Mouse (Mus musculus) cerebellum, adult 11 months (tissue): ENCODE results near the gene Scrn2.

ENCODE experiments used
- DNase-seq: peaks from one replicate; pipeline ENCODE4 v3.0.0; 2022

The Scrn2 gene

GRCm38 (mm10) chr11:97029686-97030417 lies at the start of gene Scrn2:
Gene Scrn2 (plus strand): TSS chr11:97029938.
- DNase-seq: peak; percentile 78

- DNase-seq: no peak
Observed at GRCm38 (mm10) chr11:96980021-96980420, 49.7 kb upstream of the Scrn2 start.

DNA sequence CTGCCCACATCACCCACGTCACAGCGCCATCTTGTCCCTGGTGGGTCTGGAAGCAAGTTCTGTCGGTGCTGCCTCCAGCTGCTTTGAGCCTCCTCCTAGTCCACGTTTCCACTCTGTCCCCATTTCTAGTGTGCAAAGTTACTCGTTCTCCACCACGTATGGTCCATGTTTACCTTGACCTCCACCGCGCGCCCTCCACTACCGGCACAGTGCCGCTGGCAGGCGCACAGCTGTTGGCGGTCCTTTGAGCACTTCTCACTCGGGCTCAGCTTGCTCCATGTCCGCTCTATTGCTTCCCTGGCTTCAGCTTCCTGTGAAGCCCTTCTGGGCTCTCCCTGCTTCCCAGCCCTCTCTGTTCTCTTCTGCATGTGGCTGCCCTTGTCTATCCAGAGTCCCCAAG lies 48.3 kb upstream of the Scrn2 start:
- DNase-seq: no peak

DNA sequence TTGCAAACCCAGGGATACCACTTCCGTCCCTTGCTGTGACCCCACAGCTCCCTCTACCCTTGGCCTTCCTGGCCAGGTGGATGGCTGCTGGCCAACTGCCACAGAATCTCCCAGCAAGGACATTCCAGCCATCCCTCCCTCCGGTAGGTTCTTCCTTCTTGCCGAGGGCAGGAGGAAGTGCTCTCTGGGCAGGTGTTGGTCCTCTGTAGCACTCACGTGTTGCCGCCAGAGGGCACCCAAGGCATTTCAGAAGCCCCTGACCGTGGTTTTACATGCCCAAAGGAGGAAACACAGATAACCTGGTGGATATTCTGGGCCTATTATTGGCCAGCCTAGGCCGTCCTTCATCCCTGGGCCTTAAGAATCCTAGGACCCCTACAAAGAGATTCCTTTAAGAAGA lies 47.4 kb upstream of the Scrn2 start:
- peak; percentile 84 for DNase-seq

- no peak for DNase-seq
Observed at GRCm38 (mm10) chr11:96982859-96983258, 46.9 kb upstream of the Scrn2 start, which contains the start of gene Sp2. Gene Sp2 (minus strand): TSS chr11:96982959.

DNA sequence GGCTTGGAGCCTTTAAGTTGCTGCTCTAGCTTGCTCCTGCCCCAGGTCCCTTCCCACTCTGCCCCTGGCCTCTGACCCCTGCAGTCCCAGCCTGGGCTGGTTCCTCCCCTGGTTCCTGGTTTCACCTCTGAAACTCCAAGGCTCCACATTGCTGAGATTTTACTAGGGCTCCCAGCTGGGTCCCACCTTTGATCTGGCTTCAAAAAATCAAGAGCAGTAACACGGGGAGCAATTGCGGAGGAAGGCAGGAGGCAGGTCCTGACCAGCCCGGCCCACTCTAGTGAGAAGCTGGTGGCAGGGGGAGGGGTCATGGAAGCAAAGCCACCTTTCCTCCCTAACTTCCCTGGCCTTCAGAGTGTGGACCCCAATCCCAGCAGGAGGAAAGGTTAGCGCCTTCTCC lies 44.8 kb upstream of the Scrn2 start:
- DNase-seq: no peak

DNA sequence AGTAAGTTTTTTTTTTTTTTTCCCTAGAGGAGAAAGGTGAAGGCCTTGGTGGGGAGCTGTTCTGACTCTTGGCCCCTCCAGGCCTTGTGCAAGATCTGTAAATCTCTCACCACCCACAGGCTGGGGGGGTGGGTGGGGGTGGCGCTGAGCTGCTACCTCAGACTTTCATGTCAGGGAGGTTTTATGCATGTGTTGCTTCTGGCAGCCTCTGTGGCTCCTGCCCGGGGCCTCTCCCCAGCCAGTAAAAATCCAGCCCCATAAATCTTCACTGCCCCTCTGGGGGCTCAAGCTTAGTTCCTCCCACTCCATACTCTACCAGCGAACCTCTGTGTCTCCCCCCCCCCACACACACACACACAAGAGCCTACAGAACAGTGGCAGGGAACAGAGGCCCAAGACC lies 43.3 kb upstream of the Scrn2 start:
- DNase-seq: no peak

DNA sequence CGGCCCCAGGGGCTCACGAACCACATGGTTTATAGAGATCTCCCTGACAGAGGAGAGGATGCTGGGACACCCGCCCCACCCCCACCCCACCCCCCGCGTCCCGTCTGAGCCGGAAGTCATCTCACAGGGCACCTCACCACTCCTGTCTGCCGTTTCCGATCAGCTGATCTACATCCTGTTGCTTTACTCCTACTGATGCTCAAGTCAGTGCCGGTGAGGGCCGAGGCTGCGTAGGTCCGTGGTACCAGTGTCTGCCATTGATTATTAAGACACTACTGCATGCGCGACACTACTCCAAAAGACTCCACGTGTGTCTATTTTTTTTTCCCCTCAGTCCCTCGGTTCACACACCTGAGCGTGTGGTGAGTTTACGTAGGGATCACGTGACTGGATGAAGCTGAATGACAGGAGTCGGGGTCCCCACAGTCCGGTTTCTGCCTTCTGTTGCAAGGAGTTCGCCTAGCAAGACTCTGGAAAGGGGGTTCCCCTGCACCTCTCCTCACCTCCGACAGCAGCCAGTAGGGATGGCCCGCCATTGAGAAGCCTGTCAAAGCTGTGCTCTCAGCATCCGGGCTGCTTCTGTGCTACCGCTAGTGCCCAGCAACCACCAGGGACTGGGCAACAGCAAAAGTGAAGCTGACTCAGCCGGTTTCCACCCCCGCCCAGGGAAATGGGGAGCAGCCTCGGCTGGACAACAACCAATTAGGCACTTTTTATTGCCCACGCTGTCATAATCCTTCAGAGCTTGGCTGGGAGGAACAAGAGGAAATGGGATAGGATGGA lies 41.7 kb upstream of the Scrn2 start:
- DNase-seq: no peak

DNA sequence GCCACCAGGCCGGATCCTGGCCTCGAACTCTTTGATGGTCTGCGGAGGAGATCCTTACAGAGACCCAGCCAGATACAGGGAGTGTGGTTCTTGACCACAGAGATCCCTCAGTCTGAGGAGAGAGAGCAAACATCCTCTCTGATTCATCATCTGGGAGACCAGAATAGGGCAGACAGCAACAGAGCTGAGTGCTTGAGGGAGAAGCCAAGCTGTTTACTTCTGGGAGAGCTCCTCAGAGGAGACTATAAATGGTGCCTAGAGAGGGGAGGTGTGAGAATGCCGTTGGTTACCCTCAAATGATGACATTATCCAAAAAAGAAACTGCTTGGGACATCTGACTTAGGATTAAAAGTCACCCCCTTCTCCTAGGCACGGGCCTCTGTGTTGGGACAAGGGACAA lies 38.2 kb upstream of the Scrn2 start:
- no peak for DNase-seq

GRCm38 (mm10) chr11:96992722-96993311 lies 36.9 kb upstream of the Scrn2 start:
- no peak for DNase-seq

- DNase-seq: no peak
Observed at GRCm38 (mm10) chr11:96995031-96995430, 34.7 kb upstream of the Scrn2 start.

GRCm38 (mm10) chr11:96995836-96996772 lies 33.6 kb upstream of the Scrn2 start:
- no peak for DNase-seq

- DNase-seq: no peak
Observed at GRCm38 (mm10) chr11:96996773-96997379, 32.9 kb upstream of the Scrn2 start.

DNA sequence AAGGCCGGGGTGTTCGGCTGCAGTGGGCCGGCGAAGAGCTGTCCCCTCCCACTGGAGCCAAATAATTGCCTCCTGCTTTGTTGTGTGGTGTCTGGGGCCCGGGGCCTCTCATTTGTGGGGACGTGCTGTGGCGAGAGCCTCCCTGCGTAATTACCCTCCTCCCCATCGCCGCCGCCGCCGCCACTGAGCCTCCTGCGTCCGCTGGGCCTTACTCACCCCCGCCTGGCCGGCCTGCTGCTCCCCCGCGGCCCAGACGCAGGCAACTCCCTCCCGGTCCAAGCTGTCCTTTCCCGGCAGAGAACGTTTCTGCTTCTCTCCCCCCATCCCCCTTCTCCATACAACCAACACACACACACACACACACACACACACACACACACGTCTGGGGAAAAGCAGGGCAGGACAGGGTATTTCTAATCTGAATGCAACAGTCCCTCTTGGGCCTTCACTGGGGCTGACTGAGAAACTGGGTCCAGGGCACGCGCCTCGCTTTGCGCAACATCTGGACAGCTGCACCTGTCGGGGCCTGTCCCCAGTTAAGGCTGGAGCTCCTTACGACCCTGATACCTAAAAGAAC lies 32.3 kb upstream of the Scrn2 start:
- peak; percentile 59 for DNase-seq

GRCm38 (mm10) chr11:97003170-97003569 lies 26.6 kb upstream of the Scrn2 start:
- no peak for DNase-seq

DNA sequence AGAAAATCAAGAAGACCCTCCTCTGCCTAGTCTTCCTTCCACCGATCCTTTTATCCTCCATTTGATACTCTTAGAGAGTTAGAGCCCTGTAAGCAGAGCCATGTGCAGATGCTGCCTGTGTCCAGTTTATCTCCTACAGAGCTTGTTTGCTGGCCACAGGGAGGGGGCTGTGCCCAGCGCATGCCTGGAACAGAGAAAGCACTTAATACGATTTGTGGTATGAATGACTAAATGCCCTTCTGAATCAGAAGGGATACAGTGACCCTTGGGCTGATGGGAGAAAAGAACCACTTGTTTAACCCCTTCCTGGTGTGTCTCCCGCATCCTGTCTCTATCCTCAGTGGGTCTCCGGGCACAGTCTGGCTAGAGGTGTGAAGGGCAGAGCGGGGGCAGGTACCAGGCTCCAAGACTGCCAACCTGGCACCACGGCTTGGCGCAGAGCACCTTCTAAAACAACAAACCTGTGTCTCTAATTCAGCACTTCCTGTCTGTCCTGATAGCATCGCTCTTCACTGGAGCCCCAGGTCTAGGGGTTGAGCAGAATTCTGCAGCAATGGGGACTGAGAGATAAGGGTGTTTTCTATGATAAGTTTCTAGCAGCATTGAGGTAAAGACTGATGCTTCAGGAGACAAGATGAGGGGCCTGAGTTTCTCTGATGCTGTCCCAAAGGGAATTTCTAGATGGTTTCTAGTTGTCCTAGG lies 22.5 kb upstream of the Scrn2 start:
- DNase-seq: no peak

GRCm38 (mm10) chr11:97009198-97009790 lies 20.4 kb upstream of the Scrn2 start:
- no peak for DNase-seq

DNA sequence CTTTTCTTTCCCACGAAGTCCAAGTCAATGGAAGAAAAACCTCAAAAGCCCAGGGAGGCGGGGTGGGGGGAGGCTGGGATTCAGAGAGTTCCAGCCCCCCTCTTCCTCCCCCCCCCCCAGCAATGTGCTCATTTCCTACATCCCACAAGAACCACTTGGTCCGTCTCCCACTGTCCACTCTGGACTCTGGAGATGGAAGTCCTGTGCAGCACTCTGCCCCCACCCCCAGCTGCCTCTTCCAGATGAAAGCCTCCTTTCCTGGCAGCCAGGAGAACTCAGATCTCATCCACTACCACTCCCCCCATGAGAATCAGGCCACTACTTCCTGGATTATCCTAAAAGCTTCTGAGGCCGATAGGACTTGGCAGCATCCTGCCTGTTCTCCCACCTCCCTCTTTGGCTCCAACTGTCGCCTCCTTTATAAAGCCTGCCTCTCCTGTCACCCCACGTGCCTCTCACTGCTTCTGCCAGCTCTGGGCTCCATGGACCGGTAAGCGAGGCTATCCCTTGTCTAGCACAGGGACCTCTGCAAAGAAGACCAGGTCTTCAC lies 16.5 kb upstream of the Scrn2 start, which contains the start of gene Sp6:
Gene Sp6, plus strand, starts transcription at position 274 of the 550 bp plus-strand sequence.
- DNase-seq: no peak

- no peak for DNase-seq
Observed at GRCm38 (mm10) chr11:97017696-97018582, 11.8 kb upstream of the Scrn2 start.
